Mouse (Mus musculus): ENCODE measurements around the gene Spred3.

Gene Spred3

GRCm38 (mm10) chr7:29126173-29126915 is 43.9 kb downstream of the Spred3 start:
- DNase-seq (ENCODE audit: low spot score): peak; percentile 54

- DNase-seq (ENCODE audit: low spot score): peak; percentile 57
Measured at GRCm38 (mm10) chr7:29124970-29125369, 45.2 kb downstream of the Spred3 start, which contains the start of gene Ryr1. Gene Ryr1, minus strand, starts transcription at chr7:29125179.

- DNase-seq (ENCODE audit: low spot score): no peak
Measured at GRCm38 (mm10) chr7:29123531-29124358, 46.5 kb downstream of the Spred3 start.

DNA sequence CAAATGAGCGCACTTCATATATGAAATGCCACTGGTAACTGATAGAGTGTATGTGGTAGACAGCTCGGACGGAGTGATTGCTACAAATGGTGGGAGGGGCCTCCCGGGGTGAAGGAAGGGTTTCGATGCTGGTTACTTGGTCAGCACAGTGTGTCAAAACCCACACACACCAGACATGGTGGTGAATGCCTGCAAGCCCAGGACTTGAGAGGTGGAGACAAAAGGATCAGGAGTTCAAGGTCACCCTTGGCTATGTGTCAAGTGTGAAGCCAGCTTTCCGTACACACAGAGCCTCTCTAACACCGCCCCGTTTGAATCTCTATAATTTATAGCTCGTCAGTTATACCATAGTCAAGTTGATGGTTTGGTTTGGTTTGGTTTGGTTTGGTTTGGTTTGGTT is 47.4 kb downstream of the Spred3 start:
- DNase-seq (ENCODE audit: low spot score): no peak

- no peak for DNase-seq (ENCODE audit: low spot score)
Measured at GRCm38 (mm10) chr7:29119526-29119925, 50.7 kb downstream of the Spred3 start.

DNA sequence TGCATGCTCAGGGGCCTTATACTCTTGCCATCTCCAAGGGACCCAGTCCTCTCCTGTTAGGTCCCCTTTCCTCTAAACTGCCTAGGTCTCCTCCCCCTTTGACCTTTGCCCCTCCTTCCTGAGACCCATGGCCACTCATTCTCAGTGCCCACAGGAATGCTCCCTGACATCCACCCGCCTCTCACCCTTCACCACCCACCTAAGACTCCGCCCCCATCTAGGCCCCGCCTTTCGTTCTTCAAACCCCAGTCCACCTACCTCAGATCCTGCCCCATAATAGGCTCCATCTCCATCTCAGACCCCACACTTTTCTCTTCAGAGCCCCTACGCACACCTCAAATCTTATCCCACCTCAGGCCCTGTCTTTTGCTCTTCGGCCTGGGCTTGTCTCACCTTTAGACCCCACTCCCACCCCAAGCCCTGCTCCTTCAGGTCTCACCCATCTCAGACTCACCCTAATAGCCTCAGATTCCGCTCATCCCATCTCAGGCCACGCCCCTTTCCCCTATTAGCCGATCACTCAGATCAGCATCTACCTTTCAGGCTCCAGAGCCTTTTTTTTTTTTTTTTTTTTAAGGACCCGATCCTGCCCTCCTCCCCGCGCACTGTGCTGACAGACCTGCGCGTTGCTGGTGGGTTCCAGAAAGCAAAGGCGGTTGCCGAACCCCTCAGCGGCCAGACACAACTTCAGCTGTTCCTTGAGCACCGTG is 51.9 kb downstream of the Spred3 start:
- no peak for DNase-seq (ENCODE audit: low spot score)

DNA sequence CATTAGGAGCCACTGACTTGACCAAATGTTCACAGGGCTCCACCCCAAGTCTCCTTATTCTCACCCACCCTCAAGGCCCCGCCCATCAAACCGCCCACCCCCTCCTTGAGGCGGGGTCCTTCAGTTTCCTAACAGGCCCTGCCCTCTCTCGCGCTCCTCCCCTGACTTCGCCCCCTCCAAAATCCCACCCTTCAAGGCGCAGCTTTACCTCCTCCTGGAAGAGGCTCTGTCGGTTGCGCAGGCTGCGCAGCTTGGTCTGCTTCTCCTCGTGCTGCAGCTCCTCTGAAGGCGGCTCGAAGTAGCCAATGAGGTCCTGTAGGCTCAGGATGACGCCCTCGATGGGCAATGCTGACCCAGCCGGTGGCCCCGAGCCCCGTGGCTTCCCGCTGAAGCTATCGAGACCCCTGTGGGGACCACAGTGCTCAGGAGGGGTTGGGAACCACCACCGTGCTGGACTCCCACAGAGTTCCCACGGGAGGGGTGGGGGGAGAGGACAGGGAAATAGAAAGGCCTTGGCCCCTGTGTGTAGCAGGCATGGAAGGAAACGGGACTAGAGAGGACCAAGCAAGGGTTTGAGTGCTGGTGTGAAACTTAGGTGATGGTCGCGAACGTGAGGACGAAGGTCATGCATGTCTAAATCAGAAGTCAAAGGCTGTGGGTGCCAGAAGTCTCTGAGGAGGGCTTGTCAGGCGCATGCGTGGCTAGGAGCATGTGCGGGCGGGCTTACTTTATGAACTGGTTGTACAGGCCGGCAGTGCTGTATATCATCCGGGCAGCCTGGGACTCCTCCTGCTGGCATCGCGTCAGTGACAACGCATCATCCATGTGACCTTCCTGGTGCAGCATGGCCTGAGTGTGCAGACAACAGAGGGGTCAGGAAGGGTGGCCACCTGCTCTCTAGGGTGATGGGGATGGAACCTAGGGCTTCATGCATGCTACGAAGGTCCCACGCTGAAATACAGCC is 60.9 kb downstream of the Spred3 start:
- peak; percentile 66 for DNase-seq (ENCODE audit: low spot score)

Measured in ovary, postnatal 36 days (tissue).